Mouse (Mus musculus) C2C12 (cell line): ENCODE results near the gene Gpatch8. TPM values are rescaled to one million over a fixed set of nuclear protein-coding genes. Genes with fewer than 3 reads are reported as not detected.

ENCODE experiments used
- H3K27me3 ChIP-seq: one replicate; pipeline ENCODE4 v1.6.1; 2011; ENCODE audit not compliant: control insufficient read depth, insufficient read depth, insufficient read length
- H3K36me3 ChIP-seq: one replicate; pipeline ENCODE4 v1.6.1; 2011; ENCODE audit not compliant: control insufficient read depth, insufficient read depth
- H3K4me3 ChIP-seq: one replicate; pipeline ENCODE4 v1.5.1; 2011; ENCODE audit warnings: mild to moderate bottlenecking, control low read depth; ENCODE audit not compliant: poor library complexity, insufficient read depth, severe bottlenecking
- H3K79me2 ChIP-seq: one replicate; pipeline ENCODE4 v1.6.1; 2011; ENCODE audit not compliant: control insufficient read depth, insufficient read depth
- H3K79me3 ChIP-seq: one replicate; pipeline ENCODE4 v1.6.1; 2011; ENCODE audit warnings: low read depth, control low read depth
- H3ac ChIP-seq: one replicate; pipeline ENCODE3; 2011; ENCODE audit warnings: low read depth; ENCODE audit not compliant: control insufficient read depth, insufficient read length
- CEBPB ChIP-seq: IDR thresholded peaks from one replicate; pipeline ENCODE4 v1.6.1; 2011; ENCODE audit warnings: low read depth, mild to moderate bottlenecking, control low read depth, moderate library complexity
- CTCF ChIP-seq: IDR thresholded peaks from one replicate; pipeline ENCODE4 v1.5.1; 2011; ENCODE audit not compliant: control insufficient read depth, insufficient read depth, insufficient read length
- FOSL1 ChIP-seq: IDR thresholded peaks from one replicate; pipeline ENCODE4 v1.8.0; 2011; ENCODE audit warnings: mild to moderate bottlenecking, low read length; ENCODE audit not compliant: poor library complexity, insufficient read depth, severe bottlenecking
- MAX ChIP-seq: IDR thresholded peaks from one replicate; pipeline ENCODE4 v1.6.1; 2011; ENCODE audit warnings: mild to moderate bottlenecking, control low read depth
- MYOD1 ChIP-seq: IDR thresholded peaks from one replicate; pipeline ENCODE4 v1.6.1; 2011; ENCODE audit warnings: low read depth; ENCODE audit not compliant: control insufficient read depth, insufficient read length
- MYOG ChIP-seq: IDR thresholded peaks from one replicate; pipeline ENCODE4 v1.6.1; 2011; ENCODE audit not compliant: control insufficient read depth, insufficient read length; ENCODE audit errors: extremely low read depth
- USF1 ChIP-seq: IDR thresholded peaks from one replicate; pipeline ENCODE4 v1.6.1; 2011; ENCODE audit warnings: low read depth, mild to moderate bottlenecking, control low read depth, moderate library complexity
- polyA plus RNA-seq: library from polyadenylated mRNA; unstranded; fragments of >200 nt; fragmentation: generic; extraction: Trizol; gene quantifications from one replicate; pipeline ENCODE4 v1.2.1, GENCODE M21; 2012; ENCODE audit warnings: missing spikeins

The Gpatch8 gene
- polyA plus RNA-seq, 1 experiment: 7.3 TPM

DNA sequence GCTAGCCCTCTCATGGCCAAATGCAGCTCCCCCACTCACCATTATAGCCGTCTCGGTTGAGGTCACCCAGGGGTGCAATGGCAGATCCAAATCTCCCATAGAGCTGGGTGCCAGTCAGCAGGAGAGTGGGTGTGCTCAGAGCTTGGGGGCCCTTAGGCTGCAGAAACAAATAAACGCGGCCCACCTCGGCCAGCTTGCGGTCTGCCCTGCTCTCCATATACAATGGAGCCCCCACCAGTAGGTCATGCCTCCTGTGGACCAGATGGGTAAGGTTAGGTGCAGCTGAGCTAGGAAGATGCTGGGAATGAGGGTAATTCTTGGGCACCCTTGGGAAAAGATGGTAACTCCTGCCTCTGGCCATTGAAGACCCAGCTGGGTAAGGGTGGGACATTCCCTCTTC, 91.3 kb downstream of the Gpatch8 start:
- H3K4me3 ChIP-seq: no peak overlapping the region
- no peaks in the 10 kb centered on the region for H3K27me3 ChIP-seq
- TF ChIP-seq USF1: no peak
- no peak for TF ChIP-seq MYOG
- TF ChIP-seq FOSL1: no peak
- no peak for TF ChIP-seq CEBPB
- TF ChIP-seq MAX: no peak
- TF ChIP-seq CTCF: no peak
- TF ChIP-seq MYOD1: no peak

DNA sequence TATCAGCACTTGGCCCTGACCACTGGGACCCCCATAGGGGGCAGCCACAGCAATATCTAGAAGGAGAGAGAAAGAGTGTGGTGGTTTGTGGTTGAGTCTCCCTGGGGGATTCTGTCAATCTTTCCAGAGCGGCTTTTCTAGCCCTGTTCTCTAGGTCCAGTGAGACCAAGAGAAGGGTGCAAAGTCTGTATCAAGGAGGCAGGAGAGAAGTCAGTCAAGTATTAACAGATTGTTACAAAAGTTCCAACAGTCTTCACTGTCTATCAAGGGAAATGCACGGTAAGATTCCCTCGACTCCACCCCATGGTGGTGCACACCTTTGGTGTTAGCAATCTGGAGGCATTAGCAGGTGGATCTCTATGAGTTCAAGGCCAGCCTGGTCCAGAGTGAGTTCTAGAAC, 94.4 kb downstream of the Gpatch8 start:
- no peak for TF ChIP-seq CEBPB
- Histone ChIP-seq H3K4me3 (no peak overlapping the region), H3K79me2 (no peaks in the 10 kb centered on the region), H3K27me3 (no peaks in the 10 kb centered on the region), H3K79me3 (no peaks in the 10 kb centered on the region), H3ac (no peak overlapping the region), H3K36me3 (no peaks in the 10 kb centered on the region)

More for the DNA sequence above, 91.3 kb downstream of the Gpatch8 start:
- no peaks in the 10 kb centered on the region for H3K79me3 ChIP-seq
- no peaks in the 10 kb centered on the region for H3K79me2 ChIP-seq
- no peaks in the 10 kb centered on the region for H3K36me3 ChIP-seq
- no peak overlapping the region for H3ac ChIP-seq

DNA sequence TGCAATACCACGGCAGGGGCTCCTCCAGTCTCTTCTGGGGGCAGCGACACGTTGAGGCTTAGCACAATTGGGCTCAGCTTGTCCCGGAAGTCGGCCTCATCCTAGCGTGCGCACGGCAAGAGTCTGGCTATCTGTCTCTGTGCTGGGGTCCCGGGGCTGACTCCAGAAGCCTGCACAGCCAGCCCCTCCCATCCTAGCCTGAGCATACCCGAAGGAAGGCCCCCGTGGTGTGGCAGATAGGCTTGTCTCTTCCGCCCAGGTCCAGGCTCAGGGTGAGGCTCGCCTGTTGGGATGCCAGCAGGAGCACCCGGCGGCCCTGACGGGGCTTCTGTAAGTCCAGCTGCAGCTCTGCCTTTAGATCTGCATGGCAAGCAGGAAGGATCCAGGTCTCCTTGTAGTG, 95.7 kb downstream of the Gpatch8 start:
- H3K79me3 ChIP-seq: no peaks in the 10 kb centered on the region
- H3K27me3 ChIP-seq: no peaks in the 10 kb centered on the region
- H3ac ChIP-seq: no peak overlapping the region
- H3K79me2 ChIP-seq: no peaks in the 10 kb centered on the region
- H3K4me3 ChIP-seq: no peak overlapping the region
- H3K36me3 ChIP-seq: no peaks in the 10 kb centered on the region
- TF ChIP-seq USF1 (no peak), CEBPB (no peak), CTCF (no peak), FOSL1 (no peak), MYOG (no peak), MAX (no peak), MYOD1 (no peak)

DNA sequence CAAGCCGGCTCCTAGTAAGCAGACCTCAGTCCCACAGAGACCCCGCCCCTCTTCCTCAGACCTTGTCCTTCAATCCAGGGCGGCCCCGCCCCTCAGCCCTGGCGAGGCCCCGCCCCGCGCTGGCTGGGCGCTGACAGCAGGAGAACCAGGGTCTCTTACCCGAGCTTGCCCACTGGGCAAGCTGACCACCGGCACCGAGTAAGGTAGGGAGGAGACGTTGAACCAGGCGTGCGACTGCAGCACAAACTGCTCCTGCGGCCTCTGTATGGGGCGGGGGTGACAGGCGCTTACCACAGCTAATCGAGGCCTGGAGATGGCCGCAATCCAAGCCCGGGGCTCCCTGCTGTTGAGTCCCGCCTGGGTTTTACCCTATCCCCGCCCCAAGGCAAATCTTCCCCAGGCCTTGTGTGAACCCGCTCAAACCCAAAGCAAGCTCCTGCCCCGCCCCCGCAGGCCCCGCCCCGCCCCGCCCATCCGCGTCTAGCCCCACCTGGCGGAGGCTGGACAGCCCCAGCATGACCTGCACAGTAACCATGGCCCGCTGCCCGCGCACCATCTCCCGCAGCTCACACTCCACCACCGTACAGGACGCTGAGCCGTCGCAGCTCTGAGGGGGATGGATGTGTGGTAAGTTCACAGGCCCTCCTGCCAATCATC, 100.3 kb downstream of the Gpatch8 start:
- H3K79me3 ChIP-seq: no peaks in the 10 kb centered on the region
- no peaks in the 10 kb centered on the region for H3K36me3 ChIP-seq
- peaks cover 9% of the 10 kb centered on the region for H3K27me3 ChIP-seq
- peak overlapping the region; percentile 73 for H3ac ChIP-seq
- TF ChIP-seq CTCF: peak; percentile 69
- no peak for TF ChIP-seq FOSL1
- TF ChIP-seq MYOD1: peak; percentile 22
- no peaks in the 10 kb centered on the region for H3K79me2 ChIP-seq
- peak overlapping the region; percentile 15 for H3K4me3 ChIP-seq

DNA sequence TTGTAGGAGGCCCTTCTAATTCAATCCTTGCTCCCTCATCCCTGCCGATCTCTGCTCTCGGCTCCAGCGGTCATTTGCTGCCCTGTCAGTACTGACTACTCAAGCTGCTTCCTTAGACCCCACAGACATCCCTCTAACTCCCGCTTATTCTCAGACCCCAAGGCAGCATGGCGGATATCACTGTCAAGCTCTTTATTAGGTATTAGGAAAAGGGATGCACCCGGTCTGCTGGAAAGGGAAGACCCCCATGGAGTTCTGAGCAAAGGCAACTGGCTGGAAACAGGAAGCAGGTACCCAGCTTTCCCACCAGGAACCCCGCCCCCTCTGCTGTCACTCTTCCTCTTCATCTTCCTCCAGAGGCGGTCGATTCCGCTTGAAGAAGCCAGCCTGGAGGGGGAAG, 103.1 kb downstream of the Gpatch8 start:
- Histone ChIP-seq H3K27me3 (peaks cover 30% of the 10 kb centered on the region), H3K4me3 (no peak overlapping the region)

DNA sequence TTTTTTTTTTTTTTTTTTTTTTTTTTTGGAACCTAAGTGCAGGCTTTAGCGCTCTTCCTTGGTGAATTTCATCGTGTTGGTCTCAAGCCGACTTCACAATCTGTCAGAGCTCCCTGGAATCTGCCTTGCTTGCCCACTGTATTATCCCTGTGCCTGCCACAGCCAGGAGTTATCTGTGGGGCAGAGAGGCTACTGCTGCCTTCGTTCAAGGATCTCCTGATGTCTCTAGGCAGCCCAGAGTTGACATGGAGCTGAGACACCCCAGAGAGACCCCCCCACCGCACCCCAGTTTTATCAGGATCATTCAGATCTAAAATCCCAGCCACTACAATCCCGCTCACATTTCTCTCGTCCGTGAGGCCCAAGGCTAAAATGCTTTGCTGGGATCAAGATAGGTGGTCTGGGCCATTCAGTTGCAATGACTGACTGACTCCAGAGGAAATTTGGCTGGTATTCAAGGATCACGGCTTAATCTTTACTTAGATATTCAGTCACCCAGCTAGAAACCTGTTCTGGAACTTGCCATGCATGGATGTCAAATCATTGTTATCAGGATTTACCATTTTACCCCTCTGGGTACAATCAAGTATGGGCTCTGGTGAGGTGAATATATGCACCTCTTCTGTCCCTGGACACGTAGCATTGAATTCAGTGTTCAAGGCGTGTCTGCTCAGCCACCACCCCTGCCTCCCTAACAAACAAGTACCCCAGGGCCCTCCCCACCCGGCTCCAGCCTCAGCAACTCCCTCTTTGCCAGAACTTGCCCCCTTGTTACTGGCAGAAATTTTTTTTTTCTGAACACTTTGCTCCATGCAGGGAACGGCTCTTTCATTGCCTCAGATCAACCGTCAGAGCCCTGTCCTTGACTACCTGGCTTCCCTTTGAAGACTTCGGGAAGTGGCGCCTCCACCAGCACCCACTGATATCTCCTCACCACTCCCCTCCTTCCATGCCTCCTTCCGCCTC, 106.9 kb downstream of the Gpatch8 start:
- no peak for TF ChIP-seq USF1
- TF ChIP-seq CEBPB: no peak
- TF ChIP-seq MYOD1: no peak
- no peak for TF ChIP-seq MAX
- no peak for TF ChIP-seq FOSL1
- no peak for TF ChIP-seq CTCF
- no peak for TF ChIP-seq MYOG

More for the DNA sequence above, 103.1 kb downstream of the Gpatch8 start:
- Histone ChIP-seq H3K79me2 (no peaks in the 10 kb centered on the region), H3K36me3 (no peaks in the 10 kb centered on the region), H3ac (no peak overlapping the region), H3K79me3 (no peaks in the 10 kb centered on the region)
- TF ChIP-seq FOSL1: no peak
- TF ChIP-seq CTCF: no peak
- no peak for TF ChIP-seq MAX
- no peak for TF ChIP-seq MYOG

More for the DNA sequence above, 106.9 kb downstream of the Gpatch8 start:
- Histone ChIP-seq H3K79me3 (no peaks in the 10 kb centered on the region), H3K79me2 (no peaks in the 10 kb centered on the region), H3K4me3 (no peak overlapping the region), H3K27me3 (peaks cover 35% of the 10 kb centered on the region), H3K36me3 (no peaks in the 10 kb centered on the region), H3ac (no peak overlapping the region)
